Mouse (Mus musculus) ES-Bruce4 (cell line): ENCODE results near the gene Enkd1.

ENCODE experiments used
- CTCF ChIP-seq: IDR thresholded peaks from one replicate; pipeline ENCODE4 v1.8.1; 2011; ENCODE audit warnings: low read depth, low read length
- POLR2A ChIP-seq: IDR thresholded peaks from one replicate; pipeline ENCODE4 v1.8.1; 2011; ENCODE audit warnings: low read length; ENCODE audit not compliant: insufficient read depth

DNA sequence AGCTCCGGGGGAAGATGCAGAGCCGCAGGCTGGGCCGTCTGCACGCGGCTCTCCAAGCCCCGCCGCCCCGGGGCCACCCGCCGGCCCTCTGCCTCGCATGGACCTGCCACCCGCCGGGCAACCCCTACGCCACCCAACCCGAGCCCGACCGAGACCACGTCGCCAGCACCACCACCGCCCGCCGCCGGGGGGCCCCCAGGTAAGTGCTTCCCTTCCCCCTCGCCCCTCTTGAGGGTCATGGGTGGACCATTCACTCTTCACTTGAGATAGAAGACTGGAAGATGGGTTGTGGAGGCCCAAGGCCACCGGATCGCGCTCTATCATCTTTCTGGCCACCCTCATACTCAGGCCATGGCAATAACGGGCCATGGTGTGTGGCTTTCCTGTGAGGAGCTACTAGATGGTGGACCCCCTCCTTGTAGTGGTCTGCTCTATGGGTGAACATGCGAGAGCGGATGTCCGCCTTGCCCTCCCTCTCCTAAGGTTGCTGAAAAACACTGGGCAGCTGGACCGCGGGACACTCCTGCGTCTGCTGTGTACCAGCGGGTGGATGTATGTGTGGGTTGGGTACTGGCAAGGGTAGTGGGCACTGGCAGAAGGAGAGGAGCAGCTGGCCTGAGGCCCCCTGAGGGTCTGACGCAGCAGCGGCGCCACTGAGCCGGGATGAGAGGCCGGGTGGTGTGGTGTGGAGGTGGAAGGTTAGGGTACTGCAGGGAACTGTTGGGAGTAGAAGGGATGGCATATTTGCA lies 13.8 kb downstream of the Enkd1 start:
- no peak for TF ChIP-seq CTCF
- TF ChIP-seq POLR2A = no peak
